Mouse (Mus musculus) cerebellum, adult 8-10 months (tissue): ENCODE results near the gene Usp4.
A peak's percentile ranks its signal among the peaks of the same experiment; 100 is the strongest.

Experiments
- DNase-seq: peaks from one replicate; pipeline ENCODE4 v3.0.0; 2022

Gene Usp4

GRCm38 (mm10) chr9:108342301-108342831, 5.3 kb upstream of the Usp4 start:
- no peak for DNase-seq

- no peak for DNase-seq
These were observed 4.3 kb upstream of the Usp4 start for GRCm38 (mm10) chr9:108343331-108343730.

- DNase-seq: no peak
These were observed 3.8 kb upstream of the Usp4 start for GRCm38 (mm10) chr9:108343835-108344234.

GRCm38 (mm10) chr9:108344471-108344870, 3.2 kb upstream of the Usp4 start:
- no peak for DNase-seq

GRCm38 (mm10) chr9:108347024-108347423, 629 bp upstream of the Usp4 start:
- DNase-seq: no peak

GRCm38 (mm10) chr9:108348290-108348680, 632 bp downstream of the Usp4 start:
- no peak for DNase-seq

- DNase-seq: no peak
These were observed 2.1 kb downstream of the Usp4 start for GRCm38 (mm10) chr9:108349727-108350126.

GRCm38 (mm10) chr9:108378234-108378633, 30.6 kb downstream of the Usp4 start:
- DNase-seq: no peak

- no peak for DNase-seq
These were observed 31.1 kb downstream of the Usp4 start for GRCm38 (mm10) chr9:108378736-108379135.

- DNase-seq: no peak
These were observed 31.6 kb downstream of the Usp4 start for GRCm38 (mm10) chr9:108379294-108379693.

- DNase-seq: no peak
These were observed 33.7 kb downstream of the Usp4 start for GRCm38 (mm10) chr9:108381382-108381781.

- no peak for DNase-seq
These were observed 37.4 kb downstream of the Usp4 start for GRCm38 (mm10) chr9:108385006-108385405.

- DNase-seq: no peak
These were observed 39.2 kb downstream of the Usp4 start for GRCm38 (mm10) chr9:108386816-108387215.

- DNase-seq: no peak
These were observed 40.9 kb downstream of the Usp4 start for GRCm38 (mm10) chr9:108388601-108389000.

GRCm38 (mm10) chr9:108389220-108389619, 41.6 kb downstream of the Usp4 start:
- DNase-seq: no peak

GRCm38 (mm10) chr9:108392676-108393075, 45.0 kb downstream of the Usp4 start, which contains the start of gene 1700102P08Rik:
TSS of gene 1700102P08Rik (plus strand) at chr9:108392805.
- no peak for DNase-seq

- DNase-seq: no peak
These were observed 46.5 kb downstream of the Usp4 start for GRCm38 (mm10) chr9:108394191-108394590.

GRCm38 (mm10) chr9:108395427-108395826, 47.8 kb downstream of the Usp4 start:
- no peak for DNase-seq

- peak; percentile 27 for DNase-seq
These were observed 50.7 kb downstream of the Usp4 start for GRCm38 (mm10) chr9:108398324-108398723.

GRCm38 (mm10) chr9:108401186-108401960, 53.7 kb downstream of the Usp4 start:
- DNase-seq: peak; percentile 20

GRCm38 (mm10) chr9:108403081-108403480, 55.4 kb downstream of the Usp4 start:
- no peak for DNase-seq

- DNase-seq: no peak
These were observed 56.8 kb downstream of the Usp4 start for GRCm38 (mm10) chr9:108404451-108404850.

- DNase-seq: no peak
These were observed 61.9 kb downstream of the Usp4 start for GRCm38 (mm10) chr9:108409535-108409934.

GRCm38 (mm10) chr9:108411381-108411942, 63.8 kb downstream of the Usp4 start:
- no peak for DNase-seq
